Mouse (Mus musculus): ENCODE measurements around the gene Ubqln4. TPM values are rescaled to one million over a fixed set of nuclear protein-coding genes. Genes with fewer than 3 reads are reported as not detected.
A peak's percentile ranks its signal among the peaks of the same experiment; 100 is the strongest.

The Ubqln4 gene
- polyA plus RNA-seq, 2 experiments = 17.9 to 22.7 TPM

- ATAC-seq (ENCODE audit: insufficient read depth) = no peak
- H3K9ac ChIP-seq (replicated peaks) = no peak overlapping the region
- 69% methylated on average over 7 of the region's 7 CpGs for WGBS (ENCODE audit: insufficient replicate concordance)
- no peaks in the 10 kb centered on the region for H3K9me3 ChIP-seq (ENCODE audit: control insufficient read depth, low read length)
- H3K27ac ChIP-seq = no peak overlapping the region
- H3K4me1 ChIP-seq (replicated peaks; ENCODE audit: control insufficient read depth in 2 of 2, insufficient read depth in 2 of 2, low read length in 1 of 2) = peaks cover 0 to 12% of the 10 kb centered on the region in 2 experiments; a peak in 3 of 4 replicates
- H3K4me2 ChIP-seq (ENCODE audit: low read depth) = no peak overlapping the region
- H3K4me3 ChIP-seq (ENCODE audit: insufficient read depth in 1 of 2, low read depth in 2 of 2, low read length in 2 of 2) = no peak overlapping the region
- H3K36me3 ChIP-seq (replicated peaks; ENCODE audit: control insufficient read depth, insufficient read depth, low read depth) = no peaks in the 10 kb centered on the region
- TF ChIP-seq CTCF (IDR thresholded peaks at IDR 0.05; ENCODE audit: low read depth) (no peak), EP300 (IDR thresholded peaks at IDR 0.05; ENCODE audit: low read depth) (no peak)
- no peaks in the 10 kb centered on the region for H3K27me3 ChIP-seq (ENCODE audit: control insufficient read depth, insufficient read depth, low read length)
- no peak for DNase-seq (ENCODE audit: low read depth in 3 of 3, low spot score in 3 of 3)
Measured at GRCm38 (mm10) chr3:88541622-88542401, 11.7 kb upstream of the Ubqln4 start.

GRCm38 (mm10) chr3:88542486-88542885 lies 11.1 kb upstream of the Ubqln4 start:
- H3K4me3 ChIP-seq (ENCODE audit: insufficient read depth in 1 of 2, low read depth in 2 of 2, low read length in 2 of 2) = no peak overlapping the region
- peaks cover 3 to 13% of the 10 kb centered on the region in 2 experiments; a peak in 1 of 4 replicates for H3K4me1 ChIP-seq (replicated peaks; ENCODE audit: control insufficient read depth in 2 of 2, insufficient read depth in 2 of 2, low read length in 1 of 2)
- H3K27me3 ChIP-seq (ENCODE audit: control insufficient read depth, insufficient read depth, low read length) = no peaks in the 10 kb centered on the region
- no peak for DNase-seq (ENCODE audit: low read depth in 3 of 3, low spot score in 3 of 3)
- no peaks in the 10 kb centered on the region for H3K9me3 ChIP-seq (ENCODE audit: control insufficient read depth, low read length)
- no peak for TF ChIP-seq CTCF (IDR thresholded peaks at IDR 0.05; ENCODE audit: low read depth)
- no peak for TF ChIP-seq EP300 (IDR thresholded peaks at IDR 0.05; ENCODE audit: low read depth)
- WGBS (ENCODE audit: insufficient replicate concordance) = 64% methylated on average over 4 of the region's 4 CpGs
- H3K9ac ChIP-seq (replicated peaks) = no peak overlapping the region
- H3K27ac ChIP-seq = no peak overlapping the region
- no peaks in the 10 kb centered on the region for H3K36me3 ChIP-seq (replicated peaks; ENCODE audit: control insufficient read depth, insufficient read depth, low read depth)
- no peak for ATAC-seq (ENCODE audit: insufficient read depth)
- H3K4me2 ChIP-seq (ENCODE audit: low read depth) = no peak overlapping the region

GRCm38 (mm10) chr3:88543174-88543573 lies 10.4 kb upstream of the Ubqln4 start:
- ATAC-seq (ENCODE audit: insufficient read depth) = no peak
- no peaks in the 10 kb centered on the region for H3K9me3 ChIP-seq (ENCODE audit: control insufficient read depth, low read length)
- no peak overlapping the region for H3K4me2 ChIP-seq (ENCODE audit: low read depth)
- H3K9ac ChIP-seq (replicated peaks) = no peak overlapping the region
- H3K36me3 ChIP-seq (replicated peaks; ENCODE audit: control insufficient read depth, insufficient read depth, low read depth) = no peaks in the 10 kb centered on the region
- WGBS (ENCODE audit: insufficient replicate concordance) = 69% methylated on average over 8 of the region's 8 CpGs
- H3K4me1 ChIP-seq (replicated peaks; ENCODE audit: control insufficient read depth in 2 of 2, insufficient read depth in 2 of 2, low read length in 1 of 2) = peaks cover 3 to 13% of the 10 kb centered on the region in 2 experiments; a peak in 1 of 4 replicates
- no peak overlapping the region for H3K4me3 ChIP-seq (ENCODE audit: insufficient read depth in 1 of 2, low read depth in 2 of 2, low read length in 2 of 2)
- no peak for TF ChIP-seq CTCF (IDR thresholded peaks at IDR 0.05; ENCODE audit: low read depth)
- TF ChIP-seq EP300 (IDR thresholded peaks at IDR 0.05; ENCODE audit: low read depth) = no peak
- no peaks in the 10 kb centered on the region for H3K27me3 ChIP-seq (ENCODE audit: control insufficient read depth, insufficient read depth, low read length)
- H3K27ac ChIP-seq = no peak overlapping the region
- no peak for DNase-seq (ENCODE audit: low read depth in 3 of 3, low spot score in 3 of 3)

GRCm38 (mm10) chr3:88543651-88544410 lies 9.7 kb upstream of the Ubqln4 start:
- no peak overlapping the region for H3K27ac ChIP-seq
- H3K4me2 ChIP-seq (ENCODE audit: low read depth) = no peak overlapping the region
- ATAC-seq (ENCODE audit: insufficient read depth) = no peak
- H3K9ac ChIP-seq (replicated peaks) = no peak overlapping the region
- 34% methylated on average over 5 of the region's 5 CpGs for WGBS (ENCODE audit: insufficient replicate concordance)
- H3K36me3 ChIP-seq (replicated peaks; ENCODE audit: control insufficient read depth, insufficient read depth, low read depth) = no peaks in the 10 kb centered on the region
- no peaks in the 10 kb centered on the region for H3K9me3 ChIP-seq (ENCODE audit: control insufficient read depth, low read length)
- H3K27me3 ChIP-seq (ENCODE audit: control insufficient read depth, insufficient read depth, low read length) = no peaks in the 10 kb centered on the region
- no peak for DNase-seq (ENCODE audit: low read depth in 3 of 3, low spot score in 3 of 3)
- TF ChIP-seq CTCF (IDR thresholded peaks at IDR 0.05; ENCODE audit: low read depth) = no peak
- TF ChIP-seq EP300 (IDR thresholded peaks at IDR 0.05; ENCODE audit: low read depth) = no peak
- no peak overlapping the region for H3K4me3 ChIP-seq (ENCODE audit: insufficient read depth in 1 of 2, low read depth in 2 of 2, low read length in 2 of 2)
- peaks cover 3 to 13% of the 10 kb centered on the region in 2 experiments; a peak in 1 of 4 replicates for H3K4me1 ChIP-seq (replicated peaks; ENCODE audit: control insufficient read depth in 2 of 2, insufficient read depth in 2 of 2, low read length in 1 of 2)

- DNase-seq (ENCODE audit: low read depth in 3 of 3, low spot score in 3 of 3) (no peak), ATAC-seq (ENCODE audit: insufficient read depth) (peak; percentile 40; the same call in 1 of the 2 replicates)
- H3K9ac ChIP-seq (replicated peaks) = no peak overlapping the region
- TF ChIP-seq CTCF (IDR thresholded peaks at IDR 0.05; ENCODE audit: low read depth) = peak; percentile 72
- no peak for TF ChIP-seq EP300 (IDR thresholded peaks at IDR 0.05; ENCODE audit: low read depth)
- H3K36me3 ChIP-seq (replicated peaks; ENCODE audit: control insufficient read depth, insufficient read depth, low read depth) = no peaks in the 10 kb centered on the region
- WGBS (ENCODE audit: insufficient replicate concordance) = 34% methylated on average over 5 of the region's 5 CpGs
- no peak overlapping the region for H3K27ac ChIP-seq
- no peaks in the 10 kb centered on the region for H3K9me3 ChIP-seq (ENCODE audit: control insufficient read depth, low read length)
- no peaks in the 10 kb centered on the region for H3K27me3 ChIP-seq (ENCODE audit: control insufficient read depth, insufficient read depth, low read length)
- peaks cover 3 to 13% of the 10 kb centered on the region in 2 experiments; a peak in 1 of 4 replicates for H3K4me1 ChIP-seq (replicated peaks; ENCODE audit: control insufficient read depth in 2 of 2, insufficient read depth in 2 of 2, low read length in 1 of 2)
- no peak overlapping the region for H3K4me3 ChIP-seq (ENCODE audit: insufficient read depth in 1 of 2, low read depth in 2 of 2, low read length in 2 of 2)
- no peak overlapping the region for H3K4me2 ChIP-seq (ENCODE audit: low read depth)
Measured at GRCm38 (mm10) chr3:88544514-88544913, 9.0 kb upstream of the Ubqln4 start.

Data from liver, embryonic 14.5 days (tissue).